Mouse (Mus musculus) right cerebral cortex, postnatal 4 days (tissue): ENCODE measurements around the gene Oit3.

ENCODE experiments used
- DNase-seq: peaks from one replicate; pipeline ENCODE4 v3.0.0-alpha.2; 2022

Oit3 gene

GRCm38 (mm10) chr10:59441735-59442134, at the start of gene Oit3:
Gene Oit3 (minus strand): TSS chr10:59441778.
- no peak for DNase-seq

DNA sequence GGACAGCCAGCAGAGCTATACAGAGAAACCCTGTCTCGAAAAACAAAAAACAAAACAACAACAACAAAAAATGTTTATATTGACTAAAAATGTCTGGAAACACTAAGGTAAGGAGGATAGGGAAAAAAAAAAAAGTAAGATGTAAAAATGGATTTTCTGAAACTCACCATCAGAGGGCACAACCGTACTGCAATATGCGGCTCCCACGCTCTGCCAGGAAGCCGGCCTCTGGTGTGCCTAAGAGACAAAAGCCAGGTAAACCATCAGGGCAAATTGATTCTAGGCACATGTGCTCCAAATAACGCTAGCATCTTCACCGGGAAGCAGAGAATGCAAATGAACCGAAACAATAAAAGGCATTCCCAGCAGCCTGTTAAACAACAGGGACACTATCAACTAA, 49.3 kb upstream of the Oit3 start:
- no peak for DNase-seq

GRCm38 (mm10) chr10:59489411-59489810, 47.8 kb upstream of the Oit3 start:
- no peak for DNase-seq

DNA sequence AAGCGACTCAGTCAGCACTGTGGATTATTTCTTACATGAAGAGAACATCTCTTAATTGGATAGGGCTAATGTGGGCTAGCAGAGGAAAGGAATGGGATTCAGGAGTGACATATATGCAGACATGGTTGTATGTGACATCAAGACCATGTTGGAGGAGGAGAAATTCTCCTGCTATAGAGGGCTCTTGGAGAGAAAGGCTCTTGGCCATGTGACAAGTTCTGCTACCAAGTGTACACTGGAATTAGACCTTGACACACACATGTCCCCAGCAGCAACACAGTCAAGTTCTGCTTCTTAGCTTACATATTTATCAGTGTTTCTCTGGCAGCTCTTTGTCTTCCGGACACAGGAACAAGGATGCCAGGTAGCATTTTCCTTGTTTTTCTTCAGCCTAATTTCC, 45.8 kb upstream of the Oit3 start:
- no peak for DNase-seq

DNA sequence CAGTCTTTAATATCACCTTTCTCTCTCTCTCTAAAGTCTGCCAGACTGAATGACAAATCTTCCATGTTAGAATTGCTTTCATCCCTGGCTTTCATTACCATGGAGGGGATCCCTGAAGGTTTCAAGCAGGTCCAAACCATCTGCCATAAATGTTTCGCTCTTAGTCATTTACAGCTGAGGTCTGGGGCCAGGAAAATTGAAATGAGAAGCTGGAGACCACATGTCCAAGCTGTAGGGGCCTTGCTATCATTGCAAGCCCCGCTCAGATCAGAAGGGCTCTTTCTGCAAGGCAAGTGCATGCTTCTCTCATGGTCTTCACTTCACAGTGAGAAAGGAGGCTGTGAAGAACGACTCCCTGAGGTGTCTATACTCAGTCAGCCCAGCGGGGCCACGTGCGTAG, 42.7 kb upstream of the Oit3 start:
- no peak for DNase-seq

GRCm38 (mm10) chr10:59481381-59481780, 39.8 kb upstream of the Oit3 start:
- DNase-seq: no peak

DNA sequence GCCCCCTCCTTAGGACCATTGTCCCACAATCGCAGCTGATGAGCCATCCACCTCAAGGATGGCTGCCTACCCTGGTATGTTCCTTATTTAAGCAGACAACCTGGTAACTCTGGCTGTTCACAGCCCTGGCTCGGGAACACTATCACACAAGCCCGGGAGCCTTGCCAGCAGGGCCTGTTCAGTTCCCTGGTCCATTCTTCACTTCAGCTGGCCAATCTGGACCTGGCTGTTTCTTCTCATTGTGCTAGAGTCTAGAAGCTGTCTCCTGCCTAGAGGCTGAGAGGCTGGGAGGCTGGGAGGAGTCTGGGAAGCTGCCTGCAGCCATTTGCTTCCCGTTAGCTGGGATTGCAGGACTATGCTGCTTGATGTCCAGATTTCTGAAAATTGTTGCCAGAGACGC, 28.9 kb upstream of the Oit3 start:
- peak; percentile 47 for DNase-seq

- no peak for DNase-seq
These were observed 25.7 kb upstream of the Oit3 start for GRCm38 (mm10) chr10:59467297-59467696.

- no peak for DNase-seq
These were observed 25.0 kb upstream of the Oit3 start for GRCm38 (mm10) chr10:59466626-59467025.

- DNase-seq: no peak
These were observed 24.0 kb upstream of the Oit3 start for GRCm38 (mm10) chr10:59465546-59465945.

DNA sequence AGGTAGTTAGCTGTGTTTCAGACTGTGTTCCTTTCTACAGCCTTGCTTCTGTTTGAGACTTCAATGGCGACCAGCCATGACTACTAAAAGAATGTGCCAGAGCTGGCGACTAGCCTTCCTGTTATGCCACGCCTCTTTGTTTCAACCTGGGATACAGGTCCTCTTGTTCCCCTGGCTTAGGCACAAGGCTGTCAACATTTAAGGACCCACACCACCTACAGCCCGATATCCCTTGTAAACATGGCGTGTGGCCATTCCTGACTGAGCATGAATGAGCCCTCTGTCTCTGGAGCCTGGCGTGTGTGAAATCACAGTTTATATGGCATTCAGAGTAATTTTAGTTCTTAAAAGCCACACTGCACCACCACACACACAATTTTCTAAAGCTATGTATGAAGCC, 20.7 kb upstream of the Oit3 start:
- no peak for DNase-seq

- no peak for DNase-seq
These were observed 18.2 kb upstream of the Oit3 start for GRCm38 (mm10) chr10:59459767-59460166.

DNA sequence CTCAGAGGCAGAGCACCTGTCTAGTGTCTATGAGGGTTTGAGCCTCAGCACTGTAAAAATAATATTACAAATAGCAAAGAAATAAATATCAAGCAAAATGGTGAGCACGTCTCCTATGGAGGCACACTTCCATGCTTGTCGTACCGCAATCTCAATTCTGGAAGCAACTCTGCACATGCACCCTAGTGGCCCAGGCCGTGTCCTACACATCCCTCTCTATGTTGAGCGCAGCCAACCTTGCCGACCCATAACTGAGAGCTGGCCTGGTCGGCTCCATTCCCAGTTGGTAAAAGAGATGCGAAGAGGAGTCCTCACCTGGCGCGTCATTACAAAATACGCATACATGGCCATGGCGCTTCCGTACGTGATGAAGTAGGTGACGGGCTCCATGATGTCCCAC, 13.1 kb upstream of the Oit3 start:
- DNase-seq: no peak

GRCm38 (mm10) chr10:59451839-59452238, 10.3 kb upstream of the Oit3 start:
- no peak for DNase-seq

DNA sequence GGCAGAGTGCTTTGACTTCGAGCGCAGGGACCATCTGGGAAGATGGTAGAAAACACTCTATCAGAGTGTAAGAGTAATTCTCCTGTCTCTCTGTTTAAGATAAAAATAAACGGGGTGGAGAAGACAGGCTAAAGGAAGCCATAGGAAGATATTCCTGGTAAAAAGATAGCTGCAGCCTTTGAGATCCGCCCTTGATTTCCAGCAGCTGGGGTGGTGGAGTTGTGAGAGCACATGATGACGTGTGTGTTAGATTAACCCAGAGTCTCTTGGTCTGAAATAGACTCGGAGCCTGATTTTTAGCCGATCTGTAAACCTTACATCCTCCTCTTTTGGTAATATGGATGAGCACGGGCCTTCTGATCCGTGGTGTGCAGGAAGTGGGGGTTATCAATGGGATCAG, 6.0 kb upstream of the Oit3 start:
- DNase-seq: no peak

DNA sequence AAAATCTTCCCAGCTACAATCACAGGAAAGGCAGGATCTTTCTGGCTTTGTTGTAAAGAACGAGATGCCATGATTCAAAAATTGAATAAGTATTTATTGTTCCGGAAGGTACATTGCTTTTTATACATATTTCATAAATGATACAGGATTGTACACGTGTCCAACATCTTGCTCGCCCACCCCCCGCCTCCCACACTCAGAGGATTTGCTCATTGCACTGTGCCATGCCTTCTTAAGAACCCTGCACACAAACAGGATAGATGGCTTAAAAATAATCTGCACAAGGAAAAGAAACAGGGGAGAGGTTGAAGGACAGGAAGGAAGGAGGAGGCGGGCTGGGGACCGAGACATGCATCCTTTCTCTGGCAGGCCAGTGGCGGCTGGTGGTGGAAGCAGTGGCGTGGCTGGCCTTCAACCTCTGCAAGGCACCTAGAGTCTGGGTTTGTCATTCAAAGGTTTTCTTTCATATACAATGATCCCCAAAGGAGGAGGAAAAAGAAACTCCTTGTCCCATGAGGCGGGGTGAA, 5.4 kb upstream of the Oit3 start:
- DNase-seq: no peak

DNA sequence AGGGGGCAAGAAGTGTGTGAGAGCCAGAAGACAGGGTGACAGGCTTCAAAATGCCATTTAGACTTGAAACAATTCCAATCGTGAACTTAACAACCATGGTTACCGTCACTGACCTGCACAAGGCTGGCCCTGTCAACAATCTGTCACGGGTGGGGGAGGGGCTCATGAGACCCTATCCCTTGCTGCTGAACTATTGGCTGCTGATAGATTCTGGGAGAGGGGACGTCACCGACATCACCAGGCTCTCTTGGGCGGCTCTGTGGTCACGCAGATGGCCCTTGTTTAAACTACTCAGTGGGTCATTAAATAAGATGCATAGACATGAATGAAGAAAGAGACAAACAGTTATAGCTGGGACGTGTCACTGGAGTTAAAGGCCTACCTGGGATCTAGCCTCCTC, 3.1 kb upstream of the Oit3 start:
- no peak for DNase-seq

- DNase-seq: no peak
These were observed 2.5 kb upstream of the Oit3 start for GRCm38 (mm10) chr10:59444106-59444505.

DNA sequence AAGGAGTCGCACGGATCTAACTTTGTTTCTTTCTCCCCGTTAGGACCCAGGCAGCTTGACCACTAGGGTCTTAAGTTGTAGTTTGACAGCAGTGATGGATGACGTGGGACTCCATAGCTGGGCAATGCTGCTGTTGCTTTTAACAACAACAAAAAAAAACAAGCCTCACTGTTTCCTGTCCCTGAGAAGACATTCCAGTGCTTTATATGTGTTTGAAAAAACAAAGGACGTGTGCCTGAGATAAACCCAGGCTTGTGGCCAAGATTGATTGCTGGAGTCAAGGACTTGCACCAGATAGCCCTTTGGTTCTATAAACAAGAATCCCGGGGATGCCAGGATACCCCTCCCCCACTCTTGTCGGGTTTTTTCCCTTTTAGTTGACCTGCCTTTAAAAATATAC, 1.6 kb upstream of the Oit3 start:
- DNase-seq: no peak

DNA sequence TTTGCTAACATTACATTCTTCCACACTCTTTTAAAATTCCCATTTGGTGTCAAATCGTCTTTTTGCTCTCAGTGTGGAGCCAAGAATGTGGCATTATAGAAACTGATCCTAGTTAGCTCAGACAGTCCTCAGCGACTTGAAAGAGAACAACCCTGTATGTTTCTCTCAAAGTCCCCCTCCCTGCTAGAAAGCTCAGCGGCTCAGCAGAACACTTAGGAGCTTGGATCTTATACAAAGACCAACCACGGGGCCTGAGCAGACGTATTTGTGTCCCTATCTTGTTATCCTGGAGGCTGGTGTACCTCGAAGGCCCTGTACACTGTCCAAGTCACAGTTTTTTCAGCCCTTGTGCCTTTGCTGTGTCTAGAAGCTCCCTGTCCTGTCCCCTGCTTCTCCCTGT, 1.4 kb downstream of the Oit3 start:
- DNase-seq: no peak

DNA sequence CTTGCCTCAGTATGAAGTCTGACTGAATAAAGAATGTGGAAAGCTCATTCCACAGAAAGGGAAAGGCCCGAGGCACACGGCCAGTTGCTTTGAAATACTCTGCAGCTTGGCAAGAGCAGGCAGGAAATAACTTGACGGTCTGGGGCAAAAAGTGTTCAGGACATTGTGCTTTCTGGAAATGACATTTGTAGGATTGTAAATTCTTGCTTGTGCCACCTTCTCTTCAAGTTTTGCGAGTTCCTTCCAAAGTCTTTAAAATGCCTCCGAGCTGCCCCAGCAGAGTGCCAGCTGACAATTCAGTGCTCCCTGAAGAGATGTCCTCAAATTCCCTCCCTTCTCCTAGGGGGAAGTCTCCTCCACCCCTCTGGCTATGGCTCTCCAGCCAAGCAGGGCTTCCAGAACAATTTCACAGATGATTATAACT, 2.1 kb downstream of the Oit3 start:
- no peak for DNase-seq

GRCm38 (mm10) chr10:59438651-59439050, 2.9 kb downstream of the Oit3 start:
- DNase-seq: no peak

DNA sequence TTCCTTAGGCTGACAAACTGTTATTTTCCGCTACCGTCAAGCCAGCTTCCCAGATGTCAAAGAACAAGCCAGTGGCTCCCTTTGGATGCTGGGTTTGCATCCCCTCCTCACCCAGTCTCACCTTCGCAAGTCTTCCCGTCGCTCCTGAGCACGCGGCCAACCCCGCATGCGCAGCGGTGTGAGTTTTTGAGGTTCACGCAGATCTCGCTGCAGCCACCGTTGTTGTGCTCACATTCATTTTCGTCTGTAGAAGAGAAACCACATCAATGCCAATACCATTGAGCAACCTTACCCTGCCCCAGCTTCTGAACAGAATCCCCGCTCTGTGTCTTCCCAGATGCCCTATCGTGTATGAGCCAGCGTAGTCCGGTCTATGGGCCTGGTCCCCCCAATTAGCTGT, 5.8 kb downstream of the Oit3 start:
- no peak for DNase-seq

DNA sequence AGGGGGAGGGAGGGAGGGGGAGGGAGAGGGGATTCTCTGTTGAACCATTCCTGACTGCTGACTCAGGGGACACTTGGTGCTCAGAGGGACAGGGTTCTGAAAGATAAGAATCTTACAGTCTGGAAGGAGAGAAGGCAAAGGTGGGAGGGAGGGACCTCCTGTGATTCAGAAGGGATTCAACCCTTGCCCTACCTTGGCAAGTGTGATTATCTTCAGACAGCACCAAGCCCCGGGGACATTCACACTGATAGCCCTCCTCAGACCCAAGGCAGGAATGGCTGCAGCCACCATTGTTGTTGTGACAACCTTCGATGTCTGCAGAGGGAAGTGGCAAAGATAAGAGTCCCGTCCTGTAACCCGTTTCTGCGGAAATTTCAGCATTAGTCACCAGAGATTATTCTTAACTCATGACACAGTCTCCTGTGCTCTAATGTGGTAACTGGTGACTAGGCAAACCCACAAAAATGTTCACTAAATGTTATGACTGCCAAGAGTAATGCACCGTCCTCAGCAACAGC, 10.8 kb downstream of the Oit3 start:
- no peak for DNase-seq

GRCm38 (mm10) chr10:59429448-59430135, 12.0 kb downstream of the Oit3 start:
- DNase-seq: no peak
